Comparison of ENCODE assay signal across 16 mouse cellular contexts in genomic region chr6:103602070-103602469, GRCm38 (mm10).
"Had no signal": no experiment of that assay in that cellular context is flagged by ENCODE, and none has a peak within 500 bp of the region (broad histone marks: within the 10 kb centered on the region; RNA-seq: fewer than 3 reads in every experiment).

No protein-coding gene starts in this region.

- H3K9ac ChIP-seq: limb, embryonic 12.5 days; liver, embryonic 13.5 days; liver, postnatal 0 days; lung, embryonic 15.5 days; midbrain, embryonic 12.5 days; stomach, embryonic 15.5 days had no signal

- ATAC-seq: liver, postnatal 0 days had no signal

- H3K4me3 ChIP-seq: limb, embryonic 12.5 days; liver, embryonic 13.5 days; lung, embryonic 15.5 days; megakaryocyte, embryonic 14.5 days; midbrain, embryonic 12.5 days; stomach, embryonic 15.5 days had no signal

- H3K27me3 ChIP-seq: limb, embryonic 12.5 days; liver, embryonic 13.5 days; lung, embryonic 15.5 days; megakaryocyte, embryonic 14.5 days; midbrain, embryonic 12.5 days; stomach, embryonic 15.5 days had no signal

- H3K4me2 ChIP-seq: limb, embryonic 12.5 days; liver, embryonic 13.5 days; lung, embryonic 15.5 days; midbrain, embryonic 12.5 days; stomach, embryonic 15.5 days had no signal

- H3K36me3 ChIP-seq: limb, embryonic 12.5 days; liver, embryonic 13.5 days; lung, embryonic 15.5 days; midbrain, embryonic 12.5 days; stomach, embryonic 15.5 days had no signal

- H3K27ac ChIP-seq: limb, embryonic 12.5 days; liver, embryonic 13.5 days; lung, embryonic 15.5 days; macrophage; midbrain, embryonic 12.5 days; stomach, embryonic 15.5 days had no signal

- DNase-seq: kidney, adult 11 months; kidney, postnatal 25 days; layer of hippocampus, adult 9-11 months; liver; liver, embryonic 13.5 days; liver, postnatal 0 days; lung, postnatal 14 days; right cerebral cortex, postnatal 14 days; thymus, adult 2 months; thymus, postnatal 36 days had no signal

- H3K4me1 ChIP-seq: limb, embryonic 12.5 days; liver, embryonic 13.5 days; lung, embryonic 15.5 days; megakaryocyte, embryonic 14.5 days; midbrain, embryonic 12.5 days; stomach, embryonic 15.5 days had no signal

- H3K9me3 ChIP-seq: limb, embryonic 12.5 days; liver, embryonic 13.5 days; lung, embryonic 15.5 days; megakaryocyte, embryonic 14.5 days; midbrain, embryonic 12.5 days; stomach, embryonic 15.5 days had no signal
